Mouse (Mus musculus) ES-E14 (cell line): ENCODE measurements around the gene Ino80.

Experiments
- MAFK ChIP-seq: IDR thresholded peaks from 2 replicates; pipeline ENCODE4 v1.6.1; 2014; ENCODE audit warnings: mild to moderate bottlenecking, low read depth, low read length, inconsistent platforms; ENCODE audit not compliant: insufficient read depth
- ZNF384 ChIP-seq: IDR thresholded peaks from 2 replicates; pipeline ENCODE4 v1.6.1; 2012; ENCODE audit warnings: low read depth, low read length, inconsistent platforms

- peak; percentile 36; the same call in 1 of the 2 replicates for TF ChIP-seq ZNF384
- TF ChIP-seq MAFK = no peak
These were observed 13.5 kb downstream of the Ino80 start for GRCm38 (mm10) chr2:119463945-119464344.
